Mouse (Mus musculus) midbrain, embryonic 12.5 days (tissue): Measurements from ENCODE around the gene Ston2. TPM values are rescaled to one million over a fixed set of nuclear protein-coding genes. Genes with fewer than 3 reads are reported as not detected.
"Not testable (repeated sequence)": the region's sequence is repeated elsewhere in the genome, so short reads cannot be mapped to it uniquely, and the experiment has no call there.

Source experiments
- ATAC-seq: fragments of 200-750 bp; cut with Nextera tagmentation; 2 replicates; pipeline ENCODE4 v1.8.0; 2017; ENCODE audit warnings: low read depth, moderate TSS enrichment, moderate library complexity; ENCODE audit not compliant: low FRiP score
- H3K27ac ChIP-seq: fragments of 300-500 bp; sonication (generic); replicated peaks from 2 replicates; pipeline ENCODE4 v1.5.1; 2016; ENCODE audit warnings: mild to moderate bottlenecking
- H3K27me3 ChIP-seq: fragments of 300-500 bp; sonication (generic); 2 replicates; pipeline ENCODE4 v1.6.1; 2016; ENCODE audit warnings: mild to moderate bottlenecking
- H3K36me3 ChIP-seq: fragments of 300-500 bp; sonication (generic); 2 replicates; pipeline ENCODE4 v1.6.1; 2016
- H3K4me1 ChIP-seq: fragments of 300-500 bp; sonication (generic); 2 replicates; pipeline ENCODE4 v1.6.1; 2016
- H3K4me2 ChIP-seq: fragments of 300-500 bp; sonication (generic); replicated peaks from 2 replicates; pipeline ENCODE4 v1.6.1; 2016; ENCODE audit warnings: mild to moderate bottlenecking, moderate library complexity
- H3K4me3 ChIP-seq: fragments of 300-500 bp; sonication (generic); 2 replicates; pipeline ENCODE4 v1.5.1; 2016; ENCODE audit warnings: mild to moderate bottlenecking
- H3K9ac ChIP-seq: fragments of 300-500 bp; sonication (generic); replicated peaks from 2 replicates; pipeline ENCODE4 v1.6.1; 2016; ENCODE audit warnings: mild to moderate bottlenecking, moderate library complexity
- H3K9me3 ChIP-seq: fragments of 300-500 bp; sonication (generic); 2 replicates; pipeline ENCODE4 v1.6.1; 2016; ENCODE audit warnings: mild to moderate bottlenecking
- WGBS: fragments of 180-500 bp; shearing (Covaris S2); methylation state at CpG from one replicate; pipeline ENCODE4 v1.1.7; 2016; 5-methylcytosine and 5-hydroxymethylcytosine counted together
- polyA plus RNA-seq: library from polyadenylated mRNA; unstranded; fragments of >200 nt; fragmentation: Nextera tagmentation; extraction: Ambion mirVana; gene quantifications from 2 replicates; pipeline ENCODE4 v1.2.1, GENCODE M21; 2016

The Ston2 gene
- polyA plus RNA-seq, 1 experiment from 2014 or later: 8.0 TPM

DNA sequence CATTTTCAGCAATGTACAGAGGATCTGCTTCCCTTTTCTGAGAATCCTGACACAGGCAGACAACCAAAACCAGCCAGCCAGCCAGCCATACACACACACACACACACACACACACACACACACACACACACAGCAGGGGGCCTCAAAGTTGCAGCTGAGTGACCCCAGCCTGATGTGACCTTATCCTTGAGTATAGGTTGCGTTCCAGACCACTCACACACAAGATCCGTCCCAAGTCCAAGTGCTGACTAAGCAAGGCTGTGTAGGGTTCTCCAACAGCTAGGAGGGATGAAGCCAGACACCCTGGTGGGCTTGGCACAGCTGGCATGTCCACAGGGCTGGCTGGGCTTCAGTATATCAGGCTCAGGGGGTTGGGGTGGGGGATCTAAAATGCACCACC, 23.7 kb downstream of the Ston2 start:
- Histone ChIP-seq H3K4me2 (no peak overlapping the region), H3K4me1 (peaks cover 23% of the 10 kb centered on the region), H3K27ac (no peak overlapping the region), H3K9ac (no peak overlapping the region), H3K9me3 (no peaks in the 10 kb centered on the region), H3K4me3 (no peak overlapping the region), H3K36me3 (no peaks in the 10 kb centered on the region), H3K27me3 (no peaks in the 10 kb centered on the region; the same call in 1 of the 2 replicates)
- 68% methylated on average over 2 of the region's 2 CpGs for WGBS
- ATAC-seq: no peak

DNA sequence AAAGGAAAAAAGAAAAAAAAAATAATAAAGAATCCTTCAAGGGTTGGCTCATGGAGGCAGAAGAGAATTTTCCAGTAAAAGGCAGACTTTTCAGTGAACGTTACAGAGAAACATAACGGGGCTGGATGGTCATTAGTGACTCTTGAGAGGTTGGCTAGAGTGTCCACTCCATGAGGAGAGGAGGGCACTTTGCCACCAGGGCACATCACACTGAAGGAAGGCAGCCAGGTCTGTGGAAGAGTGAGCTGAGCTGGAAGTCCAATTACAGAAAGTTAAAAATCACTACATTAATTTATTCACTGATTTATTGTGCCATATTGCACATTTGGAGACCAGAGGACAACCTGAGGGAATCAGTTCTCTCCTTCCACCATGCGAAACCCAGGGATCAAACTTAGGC, 28.4 kb downstream of the Ston2 start:
- H3K4me2 ChIP-seq: no peak overlapping the region
- H3K4me3 ChIP-seq: no peak overlapping the region
- no peak for ATAC-seq
- 0 out of 2 replicates have a peak, but pooled peaks cover 4% of the 10 kb centered on the region for H3K4me1 ChIP-seq
- H3K9ac ChIP-seq: no peak overlapping the region
- no peaks in the 10 kb centered on the region for H3K9me3 ChIP-seq
- 94% methylated on average over 3 of the region's 3 CpGs for WGBS
- H3K36me3 ChIP-seq: no peaks in the 10 kb centered on the region
- no peaks in the 10 kb centered on the region for H3K27me3 ChIP-seq
- no peak overlapping the region for H3K27ac ChIP-seq

DNA sequence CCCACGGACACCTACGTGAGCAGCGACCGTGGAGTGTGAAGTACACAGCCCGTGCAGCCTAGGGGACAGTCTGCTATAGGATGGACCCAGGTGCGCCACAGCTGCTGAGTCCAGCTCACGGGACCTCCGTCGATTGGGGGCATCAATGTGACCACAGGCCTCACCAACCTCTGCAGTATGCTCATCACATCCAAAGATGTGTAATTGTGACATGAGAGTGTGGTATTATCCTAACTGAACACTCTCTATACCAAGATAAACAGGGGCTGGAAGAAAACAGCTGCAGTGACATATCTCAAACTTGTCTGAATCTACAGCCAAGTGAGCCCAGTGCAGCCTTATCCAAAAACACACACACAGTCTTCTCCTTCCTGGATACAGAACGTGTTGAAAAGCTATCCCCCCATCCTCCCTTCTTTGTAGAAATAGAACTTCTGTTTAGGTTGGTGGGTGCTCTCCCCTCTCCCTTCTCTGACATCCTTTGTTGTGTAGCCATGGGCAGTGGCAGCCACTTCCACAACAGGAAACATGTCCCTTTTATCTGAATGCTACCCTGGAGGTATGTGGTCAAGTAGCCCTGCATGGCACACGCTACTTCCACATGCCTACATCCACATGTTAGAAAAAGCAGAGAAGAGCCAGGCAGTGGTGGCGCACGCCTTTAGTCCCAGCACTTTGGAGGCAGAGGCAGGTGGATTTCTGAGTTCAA, 30.2 kb downstream of the Ston2 start:
- H3K4me2 ChIP-seq: no peak overlapping the region
- H3K4me1 ChIP-seq: no peaks in the 10 kb centered on the region
- no peak overlapping the region for H3K27ac ChIP-seq
- ATAC-seq: no peak
- no peaks in the 10 kb centered on the region for H3K9me3 ChIP-seq
- WGBS: 89% methylated on average over 13 of the region's 13 CpGs
- no peaks in the 10 kb centered on the region for H3K27me3 ChIP-seq
- H3K36me3 ChIP-seq: no peaks in the 10 kb centered on the region
- H3K9ac ChIP-seq: no peak overlapping the region
- H3K4me3 ChIP-seq: no peak overlapping the region

DNA sequence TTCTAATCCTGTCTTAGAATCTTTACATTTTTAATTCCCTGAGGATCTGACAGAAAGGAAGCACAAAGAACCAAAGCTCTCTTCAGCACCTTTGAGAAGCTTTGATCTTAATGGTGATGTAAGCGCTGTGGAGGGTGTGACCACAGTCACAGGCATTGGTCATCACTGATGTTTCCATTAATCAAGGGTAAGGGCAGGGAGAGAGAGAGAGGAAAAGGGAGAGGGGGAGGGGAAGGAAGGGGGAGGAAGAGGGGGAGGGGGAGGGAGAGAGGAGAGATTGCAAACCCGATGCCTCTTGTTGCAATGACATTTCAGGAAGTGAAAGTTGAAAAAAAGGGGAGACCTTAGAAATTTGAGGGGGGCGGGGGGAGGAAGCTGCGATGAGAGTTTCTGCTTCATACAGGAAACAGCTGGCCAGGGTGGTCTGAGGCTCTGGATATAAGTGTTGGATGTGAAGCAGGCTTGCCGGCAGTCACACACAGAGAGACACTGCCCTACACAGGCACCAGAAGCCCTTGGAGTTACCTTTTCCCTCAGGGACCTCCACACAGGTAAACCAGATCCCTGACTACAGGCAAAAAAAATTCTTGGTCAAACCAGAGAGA, 31.5 kb downstream of the Ston2 start:
- Histone ChIP-seq H3K27me3 (no peaks in the 10 kb centered on the region), H3K27ac (no peak overlapping the region), H3K4me2 (no peak overlapping the region), H3K4me3 (no peak overlapping the region), H3K4me1 (no peaks in the 10 kb centered on the region), H3K36me3 (no peaks in the 10 kb centered on the region), H3K9ac (no peak overlapping the region), H3K9me3 (no peaks in the 10 kb centered on the region)
- 65% methylated on average over 5 of the region's 5 CpGs for WGBS
- no peak for ATAC-seq

DNA sequence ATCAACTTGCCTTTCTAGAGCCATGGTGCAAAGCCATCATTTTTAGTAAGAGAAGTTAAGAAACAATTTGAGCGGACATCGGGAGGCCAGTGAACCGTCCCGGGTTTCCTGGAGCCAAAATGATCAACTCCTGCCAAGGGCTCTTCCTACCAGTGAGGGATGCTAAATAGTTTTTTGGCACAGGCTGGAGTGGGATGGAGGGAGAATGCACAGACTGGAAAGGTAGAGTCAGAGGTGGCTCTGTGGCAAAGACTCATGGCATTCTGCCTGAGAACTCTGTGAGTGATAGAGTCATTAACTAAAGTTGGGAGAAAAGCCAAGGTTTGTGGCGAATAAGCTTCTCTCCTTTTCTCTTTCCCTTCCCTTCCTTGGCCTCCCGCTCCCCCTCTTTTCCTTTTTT, 33.6 kb downstream of the Ston2 start:
- ATAC-seq: no peak
- no peak overlapping the region for H3K4me3 ChIP-seq
- H3K27me3 ChIP-seq: no peaks in the 10 kb centered on the region
- peaks cover 3% of the 10 kb centered on the region; the same call in 1 of the 2 replicates for H3K4me1 ChIP-seq
- no peaks in the 10 kb centered on the region for H3K9me3 ChIP-seq
- 89% methylated on average over 6 of the region's 6 CpGs for WGBS
- no peak overlapping the region for H3K4me2 ChIP-seq
- no peaks in the 10 kb centered on the region for H3K36me3 ChIP-seq
- no peak overlapping the region for H3K27ac ChIP-seq
- no peak overlapping the region for H3K9ac ChIP-seq

DNA sequence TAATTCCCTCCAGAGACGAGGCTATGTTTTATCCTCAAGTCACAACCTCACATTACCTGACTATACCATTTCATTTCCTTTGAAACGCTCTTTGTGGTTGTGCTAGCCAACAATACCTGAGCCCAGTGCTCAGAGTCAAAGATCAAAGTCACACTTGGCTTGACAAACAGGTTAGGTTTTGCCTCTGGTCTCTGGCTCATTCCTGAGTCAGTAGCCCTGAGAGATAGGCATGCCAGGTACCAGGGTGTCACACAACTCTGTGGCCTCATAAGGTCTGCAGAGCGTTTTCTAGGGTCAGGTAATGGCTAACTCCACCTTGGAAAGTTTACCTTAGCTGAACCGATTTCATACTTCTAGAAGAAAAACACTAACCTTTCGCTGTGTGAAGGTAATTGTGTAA, 35.5 kb downstream of the Ston2 start:
- Histone ChIP-seq H3K27ac (no peak overlapping the region), H3K36me3 (no peaks in the 10 kb centered on the region), H3K4me2 (no peak overlapping the region), H3K9me3 (no peaks in the 10 kb centered on the region), H3K9ac (no peak overlapping the region), H3K4me3 (no peak overlapping the region), H3K27me3 (no peaks in the 10 kb centered on the region), H3K4me1 (peaks cover 11% of the 10 kb centered on the region)
- WGBS: 93% methylated on average over 5 of the region's 5 CpGs
- ATAC-seq: no peak

DNA sequence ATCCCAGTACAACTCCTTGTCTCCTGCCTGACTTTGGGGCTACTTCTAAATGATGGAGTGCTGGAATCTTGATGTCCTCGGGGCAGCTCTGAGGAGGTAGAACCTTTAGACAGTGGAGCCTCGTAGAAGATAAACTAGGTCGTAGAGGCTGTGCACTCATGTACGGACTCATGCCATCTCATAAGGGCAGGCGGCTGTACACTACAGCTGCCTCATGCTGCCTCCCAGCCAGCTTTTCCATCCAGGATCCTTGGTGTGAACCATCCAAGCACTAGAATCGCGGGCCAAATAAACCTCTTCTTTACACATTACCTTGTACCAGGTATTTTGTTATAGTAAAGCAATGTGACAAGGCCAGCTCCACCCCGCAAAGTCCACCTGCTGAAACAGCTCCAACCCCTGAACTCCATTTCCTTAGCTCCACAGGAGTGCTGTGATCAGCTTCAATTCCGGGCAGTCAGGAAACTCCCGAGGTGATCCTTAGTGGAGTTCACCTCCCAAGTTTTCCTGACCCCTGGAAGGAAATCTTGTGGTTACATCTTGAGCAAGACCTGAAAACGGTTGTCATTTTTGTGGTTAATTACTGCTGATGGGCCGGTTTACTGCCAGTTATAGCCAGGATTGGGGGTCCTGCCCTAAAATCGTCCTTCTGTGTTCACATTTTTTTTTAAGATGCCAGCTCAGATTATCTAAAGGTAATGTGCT, 36.1 kb downstream of the Ston2 start:
- Histone ChIP-seq H3K9ac (no peak overlapping the region), H3K27me3 (no peaks in the 10 kb centered on the region), H3K4me1 (peaks cover 11% of the 10 kb centered on the region), H3K36me3 (no peaks in the 10 kb centered on the region), H3K4me2 (no peak overlapping the region), H3K9me3 (no peaks in the 10 kb centered on the region), H3K27ac (no peak overlapping the region), H3K4me3 (no peak overlapping the region)
- ATAC-seq: no peak
- 86% methylated on average over 13 of the region's 13 CpGs for WGBS

DNA sequence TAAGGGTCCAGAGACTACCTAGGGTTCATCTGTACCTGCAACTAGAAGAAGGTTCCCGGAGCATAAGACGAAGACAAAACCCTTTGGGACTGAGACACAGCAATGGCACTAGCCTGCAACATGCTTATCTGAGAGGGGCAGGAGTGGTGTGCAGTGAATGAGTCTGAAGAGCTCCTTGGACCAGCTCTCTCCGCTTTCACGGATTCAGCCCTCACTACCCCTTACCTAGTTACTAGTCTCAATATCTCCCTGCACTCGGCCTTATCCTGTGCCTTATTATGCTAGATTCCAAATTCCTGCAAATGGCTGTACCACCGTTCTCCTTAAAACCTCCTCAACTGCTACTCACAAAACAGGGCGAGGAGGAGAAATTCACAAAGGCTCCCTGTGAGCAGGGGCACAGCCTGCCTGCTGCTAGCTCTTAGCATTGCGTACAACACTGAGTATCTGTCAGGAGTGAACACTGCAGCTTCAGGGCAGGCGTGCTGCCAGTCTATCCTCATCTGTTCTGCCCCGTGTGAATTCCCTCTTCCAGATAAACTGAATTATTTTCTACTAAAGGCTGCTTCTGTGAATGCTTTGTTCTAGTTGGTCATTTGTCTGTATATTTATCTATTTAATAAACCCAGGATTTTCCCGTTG, 38.5 kb downstream of the Ston2 start:
- no peak overlapping the region for H3K9ac ChIP-seq
- WGBS: 82% methylated on average over 11 of the region's 11 CpGs
- peaks cover 18% of the 10 kb centered on the region for H3K4me1 ChIP-seq
- ATAC-seq: no peak
- H3K9me3 ChIP-seq: no peaks in the 10 kb centered on the region
- H3K36me3 ChIP-seq: no peaks in the 10 kb centered on the region
- H3K4me3 ChIP-seq: no peak overlapping the region
- H3K27me3 ChIP-seq: no peaks in the 10 kb centered on the region
- H3K27ac ChIP-seq: no peak overlapping the region
- H3K4me2 ChIP-seq: no peak overlapping the region

DNA sequence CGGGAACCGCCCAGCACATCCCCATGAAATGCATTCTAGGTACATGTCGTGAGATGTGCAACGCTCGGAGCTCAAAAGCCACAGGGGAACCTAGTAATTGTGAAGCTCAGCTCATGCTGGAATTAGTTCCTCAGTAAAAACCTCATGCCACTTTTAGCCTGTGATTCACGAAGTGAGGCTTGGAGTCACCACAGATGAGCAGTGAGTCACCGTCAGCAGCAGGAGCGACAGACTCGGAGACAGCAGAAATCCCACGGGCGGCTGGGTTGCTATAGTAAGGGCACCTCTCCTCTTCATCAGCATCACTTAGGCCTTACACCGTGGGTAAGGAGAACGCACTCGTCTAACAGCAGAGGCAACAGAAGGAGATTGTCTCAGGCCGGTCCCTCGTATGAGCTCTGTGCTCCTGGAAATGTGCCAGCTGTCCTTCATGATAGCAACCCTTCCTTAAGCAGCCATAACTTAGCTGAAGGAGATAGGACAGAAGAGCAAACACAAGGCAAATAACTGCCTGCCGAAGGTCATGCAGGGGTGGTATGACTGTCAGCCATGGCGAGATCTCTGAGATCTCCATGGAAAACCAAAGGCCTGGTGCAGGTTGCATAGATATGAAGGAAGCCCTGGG, 39.8 kb downstream of the Ston2 start:
- no peaks in the 10 kb centered on the region for H3K9me3 ChIP-seq
- H3K27ac ChIP-seq: no peak overlapping the region
- ATAC-seq: no peak
- H3K36me3 ChIP-seq: no peaks in the 10 kb centered on the region
- WGBS: 77% methylated on average over 18 of the region's 18 CpGs
- no peaks in the 10 kb centered on the region for H3K27me3 ChIP-seq
- H3K9ac ChIP-seq: no peak overlapping the region
- no peak overlapping the region for H3K4me2 ChIP-seq
- H3K4me1 ChIP-seq: peaks cover 18% of the 10 kb centered on the region
- H3K4me3 ChIP-seq: no peak overlapping the region

DNA sequence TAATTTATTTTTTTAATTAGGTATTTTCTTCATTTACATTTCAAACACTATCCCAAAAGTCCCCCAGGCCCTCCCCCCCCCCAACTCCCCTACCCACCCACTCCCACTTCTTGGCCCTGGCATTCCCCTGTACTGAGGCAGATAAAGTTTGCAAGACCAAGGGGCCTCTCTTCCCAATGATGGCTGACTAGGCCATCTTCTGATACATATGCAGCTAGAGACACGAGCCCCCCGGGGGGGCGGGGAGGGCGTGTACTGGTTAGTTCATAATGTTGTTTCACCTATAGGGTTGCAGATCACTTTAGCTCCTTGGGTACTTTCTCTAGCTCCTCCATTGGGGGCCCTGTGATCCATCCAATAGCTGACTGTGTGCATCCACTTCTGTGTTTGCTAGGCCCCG, 41.3 kb downstream of the Ston2 start:
- H3K4me1 ChIP-seq: peaks cover 18% of the 10 kb centered on the region
- H3K27me3 ChIP-seq, H3K36me3 ChIP-seq, ATAC-seq, H3K4me3 ChIP-seq, H3K27ac ChIP-seq, H3K4me2 ChIP-seq, H3K9me3 ChIP-seq, H3K9ac ChIP-seq: not testable (repeated sequence)
- 91% methylated on average over 5 of the region's 5 CpGs for WGBS

DNA sequence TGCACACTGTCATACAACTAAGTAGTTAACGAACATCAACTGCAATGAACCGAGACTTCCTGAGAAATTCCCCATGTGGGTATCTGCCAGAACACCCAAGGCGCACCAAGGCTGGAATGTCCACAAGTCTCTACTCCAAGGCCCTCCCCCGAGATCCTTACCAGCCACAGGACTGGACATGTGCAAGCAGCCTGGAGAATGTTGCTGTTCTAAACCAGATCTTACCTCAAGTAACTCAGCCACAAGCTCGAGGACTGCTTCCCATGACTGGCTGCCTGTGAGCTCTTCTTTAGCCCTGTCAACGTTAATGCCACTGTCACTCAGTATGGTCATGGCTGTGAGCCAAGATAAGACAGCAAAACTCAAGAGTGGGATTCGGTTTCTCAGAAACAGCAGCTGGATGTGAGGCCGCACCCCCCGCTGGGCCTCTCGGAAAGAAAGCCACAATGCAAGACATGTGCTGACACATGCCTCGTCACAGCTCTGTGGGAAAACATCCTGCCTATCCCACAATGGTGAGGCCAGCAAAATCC, 42.4 kb downstream of the Ston2 start:
- peaks cover 18% of the 10 kb centered on the region for H3K4me1 ChIP-seq
- no peaks in the 10 kb centered on the region for H3K36me3 ChIP-seq
- H3K27ac ChIP-seq: no peak overlapping the region
- no peaks in the 10 kb centered on the region for H3K9me3 ChIP-seq
- no peak overlapping the region for H3K9ac ChIP-seq
- 73% methylated on average over 11 of the region's 11 CpGs for WGBS
- H3K4me3 ChIP-seq: no peak overlapping the region
- H3K4me2 ChIP-seq: no peak overlapping the region
- 0 out of 2 replicates have a peak, but pooled peaks have one; percentile 36 for ATAC-seq
- H3K27me3 ChIP-seq: no peaks in the 10 kb centered on the region
